In the genomic region with DNA sequence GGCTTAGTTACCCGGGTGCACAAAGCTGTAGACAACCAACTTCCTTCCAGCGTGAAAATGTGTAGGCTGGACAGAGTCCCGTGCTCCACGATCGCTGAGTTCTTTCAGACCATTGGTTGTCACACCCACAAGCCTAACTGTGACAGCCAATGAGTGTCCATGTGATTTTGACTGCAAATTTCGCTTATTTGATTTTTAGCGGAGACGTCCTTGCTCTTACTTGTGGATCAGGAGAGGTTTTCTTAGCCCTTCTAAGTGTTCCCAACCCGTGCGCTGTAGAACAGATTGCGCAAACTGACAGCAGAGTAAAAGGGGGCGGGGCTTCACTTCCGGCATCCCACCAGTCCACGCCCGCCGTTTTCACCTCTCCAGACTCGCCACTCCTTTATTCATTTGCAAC, we compare ENCODE assay signal across 9 mouse cellular contexts. TPM values are rescaled to one million over a fixed set of nuclear protein-coding genes. Genes with fewer than 3 reads are reported as not detected.
DNase-seq lines count a peak whose midpoint lies in the region; ATAC-seq and TF ChIP-seq lines count a peak whose summit lies in the region.
"Had no signal": no experiment of that assay in that cellular context is flagged by ENCODE, and none has a peak within 500 bp of the region (broad histone marks: within the 10 kb centered on the region; RNA-seq: fewer than 3 reads in every experiment).

No protein-coding gene starts in this region.

- no peaks in the 10 kb centered on the region for H3K36me3 ChIP-seq in embryonic facial prominence, embryonic 11.5 days (replicated peaks; ENCODE audit: control insufficient read depth, insufficient read depth, low read depth, low read length)
- no peaks in the 10 kb centered on the region for H3K36me3 ChIP-seq in hindbrain, embryonic 12.5 days
- H3K36me3 ChIP-seq in liver, adult 2 months (ENCODE audit: control insufficient read depth, insufficient read depth, low read length) = no peaks in the 10 kb centered on the region
- no peaks in the 10 kb centered on the region for H3K36me3 ChIP-seq in midbrain, embryonic 15.5 days (replicated peaks)

- H3K79me2 ChIP-seq in liver, adult 2 months (ENCODE audit: control insufficient read depth, insufficient read depth, low read length) = no peaks in the 10 kb centered on the region

- ATAC-seq in embryonic facial prominence, embryonic 11.5 days (replicated peaks; ENCODE audit: insufficient number of reproducible peaks, low FRiP score, low TSS enrichment, low read depth) = no peak
- peak; percentile 70 for ATAC-seq in hindbrain, embryonic 12.5 days (ENCODE audit: low FRiP score)
- ATAC-seq in midbrain, embryonic 15.5 days (replicated peaks) = peak; percentile 75

- whole genome bisulfite sequencing in embryonic facial prominence, embryonic 11.5 days = 6% methylated on average over 17 of the region's 17 CpGs
- 5% methylated on average over 17 of the region's 17 CpGs for WGBS in hindbrain, embryonic 12.5 days
- WGBS in liver, adult 2 months = 7% methylated on average over 17 of the region's 17 CpGs
- 5% methylated on average over 17 of the region's 17 CpGs for WGBS in midbrain, embryonic 15.5 days

- H3K9ac ChIP-seq in embryonic facial prominence, embryonic 11.5 days (replicated peaks; ENCODE audit: low read length) = no peak overlapping the region
- no peak overlapping the region for H3K9ac ChIP-seq in hindbrain, embryonic 12.5 days
- H3K9ac ChIP-seq in liver, adult 2 months (ENCODE audit: low read depth, low read length) = no peak overlapping the region
- no peak overlapping the region for H3K9ac ChIP-seq in midbrain, embryonic 15.5 days

- peak; percentile 3 to 42 for DNase-seq in spleen, postnatal 10 days (ENCODE audit: low spot score in 2 of 2)
- DNase-seq in spleen, adult 18-20 months = no peak
- DNase-seq in embryonic facial prominence, embryonic 11.5 days (ENCODE audit: low spot score) = peak; percentile 57
- DNase-seq in liver, adult 2 months (ENCODE audit: extremely low read depth, low read depth, low spot score) = peak; percentile 18
- no peak for DNase-seq in right cerebral cortex, postnatal 36 days (ENCODE audit: low spot score in 2 of 2)
- DNase-seq in natural killer cell, adult 2 months (ENCODE audit: low spot score in 2 of 2) = no peak

- no peak for TF ChIP-seq CTCF in liver, adult 2 months (IDR thresholded peaks at IDR 0.05; ENCODE audit: low read depth, low read length)

- H3K27ac ChIP-seq in embryonic facial prominence, embryonic 11.5 days (replicated peaks; ENCODE audit: low read depth, low read length) = no peak overlapping the region
- no peak overlapping the region for H3K27ac ChIP-seq in hindbrain, embryonic 12.5 days
- H3K27ac ChIP-seq in liver, adult 2 months (replicated peaks; ENCODE audit: insufficient read depth, low read depth, low read length) = no peak overlapping the region
- no peak overlapping the region for H3K27ac ChIP-seq in midbrain, embryonic 15.5 days

- peak overlapping the region; percentile 38 for H3K4me2 ChIP-seq in embryonic facial prominence, embryonic 11.5 days (ENCODE audit: low read depth, low read length)
- peak overlapping the region; percentile 65 for H3K4me2 ChIP-seq in hindbrain, embryonic 12.5 days (replicated peaks)
- peak overlapping the region; percentile 59 for H3K4me2 ChIP-seq in midbrain, embryonic 15.5 days

- TF ChIP-seq POLR2A in liver, adult 2 months (IDR thresholded peaks at IDR 0.05; ENCODE audit: extremely low read depth, insufficient read depth, low read length) = no peak

- H3K4me3 ChIP-seq in embryonic facial prominence, embryonic 11.5 days (ENCODE audit: low read depth, low read length) = peak overlapping the region; percentile 15; the same call in 1 of the 2 replicates
- H3K4me3 ChIP-seq in hindbrain, embryonic 12.5 days = peak overlapping the region; percentile 33
- no peak overlapping the region for H3K4me3 ChIP-seq in liver, adult 2 months (ENCODE audit: insufficient read depth, low read depth, low read length)
- H3K4me3 ChIP-seq in midbrain, embryonic 15.5 days = peak overlapping the region; percentile 41

- peaks cover 10% of the 10 kb centered on the region for H3K27me3 ChIP-seq in embryonic facial prominence, embryonic 11.5 days (ENCODE audit: control insufficient read depth, insufficient read depth, low read length)
- H3K27me3 ChIP-seq in hindbrain, embryonic 12.5 days = peaks cover 44% of the 10 kb centered on the region
- H3K27me3 ChIP-seq in liver, adult 2 months (ENCODE audit: control insufficient read depth, insufficient read depth, low read length) = 0 out of 2 replicates have a peak, but pooled peaks cover 5% of the 10 kb centered on the region
- peaks cover 26% of the 10 kb centered on the region for H3K27me3 ChIP-seq in midbrain, embryonic 15.5 days (replicated peaks)

- no peaks in the 10 kb centered on the region for H3K4me1 ChIP-seq in embryonic facial prominence, embryonic 11.5 days (ENCODE audit: control insufficient read depth, insufficient read depth, low read length)
- H3K4me1 ChIP-seq in hindbrain, embryonic 12.5 days = peaks cover 9% of the 10 kb centered on the region
- H3K4me1 ChIP-seq in liver, adult 2 months (ENCODE audit: control insufficient read depth, insufficient read depth, low read length) = no peaks in the 10 kb centered on the region; the same call in 1 of the 2 replicates
- H3K4me1 ChIP-seq in midbrain, embryonic 15.5 days = peaks cover 13% of the 10 kb centered on the region

- H3K9me3 ChIP-seq in embryonic facial prominence, embryonic 11.5 days (replicated peaks; ENCODE audit: control insufficient read depth, low read length) = no peaks in the 10 kb centered on the region
- H3K9me3 ChIP-seq in hindbrain, embryonic 12.5 days (replicated peaks) = no peaks in the 10 kb centered on the region
- no peaks in the 10 kb centered on the region for H3K9me3 ChIP-seq in midbrain, embryonic 15.5 days

RNA-seq across cellular contexts. Expression of gene Prnd, which starts 4.6 kb away (rescaled TPM):
- 15.1 and 15.6 TPM in 2 replicates for polyA plus RNA-seq in embryonic facial prominence, embryonic 11.5 days (2014; fragmentation: Nextera tagmentation; extraction: Ambion mirVana)
- 11.6 and 13.3 TPM in 2 replicates for polyA plus RNA-seq in hindbrain, embryonic 12.5 days (2016; fragmentation: Nextera tagmentation; extraction: Ambion mirVana)
- 0.07 TPM in 1 of 2 replicates, not detected in the other for total RNA-seq in liver, adult 2 months (2014; rRNA removed)
- polyA plus RNA-seq in liver, adult 2 months (2012; rRNA removed) = not detected in 2 replicates
- 10.3 and 12.6 TPM in 2 replicates for polyA plus RNA-seq in midbrain, embryonic 15.5 days (2015; fragmentation: Nextera tagmentation; extraction: Ambion mirVana)

RNA-seq across cellular contexts. Expression of gene Prn, which starts 45.5 kb away (rescaled TPM):
- polyA plus RNA-seq in embryonic facial prominence, embryonic 11.5 days (2014; fragmentation: Nextera tagmentation; extraction: Ambion mirVana) = not detected in 2 replicates
- not detected in 2 replicates for polyA plus RNA-seq in hindbrain, embryonic 12.5 days (2016; fragmentation: Nextera tagmentation; extraction: Ambion mirVana)
- total RNA-seq in liver, adult 2 months (2014; rRNA removed) = not detected in 2 replicates
- polyA plus RNA-seq in liver, adult 2 months (2012; rRNA removed) = not detected in 2 replicates
- polyA plus RNA-seq in midbrain, embryonic 15.5 days (2015; fragmentation: Nextera tagmentation; extraction: Ambion mirVana) = not detected in 2 replicates
- polyA plus RNA-seq: cortical plate, adult 2 months had no signal

RNA-seq across cellular contexts. Expression of gene Prnp, which starts 45.5 kb away (rescaled TPM):
- polyA plus RNA-seq in embryonic facial prominence, embryonic 11.5 days (2014; fragmentation: Nextera tagmentation; extraction: Ambion mirVana) = 23.7 and 24.0 TPM in 2 replicates
- polyA plus RNA-seq in hindbrain, embryonic 12.5 days (2016; fragmentation: Nextera tagmentation; extraction: Ambion mirVana) = 62.9 and 69.2 TPM in 2 replicates
- total RNA-seq in liver, adult 2 months (2014; rRNA removed) = 24.7 and 31.5 TPM in 2 replicates
- 20.4 and 22.0 TPM in 2 replicates for polyA plus RNA-seq in liver, adult 2 months (2012; rRNA removed)
- polyA plus RNA-seq in midbrain, embryonic 15.5 days (2015; fragmentation: Nextera tagmentation; extraction: Ambion mirVana) = 157 and 158 TPM in 2 replicates

Comparison
In these comparisons a context has a peak if more than half of its experiments do, and no peak if none do; other contexts are left out.
1. DNase-seq: peak in spleen, postnatal 10 days (2 of 2), embryonic facial prominence, embryonic 11.5 days (single experiment) and liver, adult 2 months (single experiment); none in spleen, adult 18-20 months (0 of 2), right cerebral cortex, postnatal 36 days (0 of 2) and natural killer cell, adult 2 months (0 of 2).
2. RNA of gene Prnd, which starts 4.6 kb away (polyA plus RNA-seq): 15.1 to 15.6 TPM in embryonic facial prominence, embryonic 11.5 days, 10.3 to 12.6 TPM in midbrain, embryonic 15.5 days and 11.6 to 13.3 TPM in hindbrain, embryonic 12.5 days; not detected in liver, adult 2 months; every median in the first group is over 10 times any median in the second.
3. Peak in every context shown above with its lines, with median percentiles within 50 percentile points of each other: H3K4me2 ChIP-seq.